Mouse (Mus musculus): ENCODE measurements around the gene Bglap2. TPM values are rescaled to one million over a fixed set of nuclear protein-coding genes. Genes with fewer than 3 reads are reported as not detected.
"Not testable (repeated sequence)": the region's sequence is repeated elsewhere in the genome, so short reads cannot be mapped to it uniquely, and the experiment has no call there.

The Bglap2 gene
- polyA plus RNA-seq (2015; fragmentation: Nextera tagmentation; extraction: Ambion mirVana), result not detected in 2 replicates

DNA sequence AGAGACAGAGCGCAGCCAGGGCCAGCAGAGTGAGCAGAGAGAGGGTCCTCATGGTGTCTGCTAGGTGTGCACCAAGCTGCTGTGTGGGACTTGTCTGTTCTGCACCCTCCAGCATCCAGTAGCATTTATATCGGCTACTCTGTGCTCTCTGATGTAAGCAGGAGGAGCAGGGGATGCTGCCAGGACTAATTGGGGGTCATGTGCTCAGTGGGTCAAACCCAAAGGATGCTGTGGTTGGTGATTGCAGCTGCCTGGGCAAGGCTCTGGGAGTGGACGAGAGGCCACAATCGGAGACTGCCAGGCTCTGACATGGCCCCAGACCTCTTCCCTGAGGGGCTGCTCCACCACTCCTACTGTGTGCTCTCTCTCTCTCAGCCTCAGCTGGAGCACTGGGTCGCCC is at the start of gene Bglap2:
Gene Bglap2 (minus strand): TSS at position 101 of the 400 bp plus-strand sequence.
- H3K36me3 ChIP-seq (ENCODE audit: control insufficient read depth, insufficient read depth); ATAC-seq (ENCODE audit: low read depth); H3K27ac ChIP-seq (ENCODE audit: low read length); H3K27me3 ChIP-seq (ENCODE audit: control insufficient read depth, insufficient read depth, low read depth, low read length); H3K4me3 ChIP-seq (ENCODE audit: low read depth, low read length); H3K9ac ChIP-seq (ENCODE audit: low read depth, low read length); H3K4me1 ChIP-seq (ENCODE audit: control insufficient read depth, low read depth, low read length); H3K4me2 ChIP-seq (ENCODE audit: low read depth, low read length); H3K9me3 ChIP-seq (replicated peaks; ENCODE audit: control insufficient read depth, low read length): not testable (repeated sequence)
- WGBS (ENCODE audit: insufficient replicate concordance), result 60% methylated on average over 5 of the region's 5 CpGs

DNA sequence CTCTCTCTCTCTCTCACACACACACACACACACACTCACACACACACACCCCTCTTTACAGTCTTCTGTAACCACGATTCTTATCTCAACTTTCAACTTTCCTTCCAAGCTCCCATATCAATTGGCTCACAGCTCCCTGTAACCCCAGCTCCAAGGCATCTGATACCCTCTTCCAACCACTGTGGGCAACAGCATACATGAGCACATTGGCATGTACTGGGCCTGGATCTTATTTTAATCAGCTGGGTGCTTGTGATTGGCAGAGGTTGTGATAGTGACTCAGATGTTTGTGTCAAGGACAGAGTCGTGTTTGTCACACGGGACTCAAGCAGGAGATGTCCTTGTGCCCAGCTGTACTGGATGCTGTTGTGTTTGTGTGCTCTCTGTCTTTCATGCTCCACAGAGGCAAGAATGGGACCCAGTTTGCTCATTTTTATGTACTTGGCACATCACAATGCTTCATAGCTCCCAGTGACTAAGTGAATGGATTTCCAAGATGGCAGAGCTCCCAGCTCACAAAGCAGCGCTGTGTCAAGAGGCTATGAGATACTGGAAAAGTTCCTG is 48.9 kb upstream of the Bglap2 start:
- Histone ChIP-seq H3K27ac (ENCODE audit: low read length) (no peak overlapping the region), H3K27me3 (ENCODE audit: control insufficient read depth, insufficient read depth, low read depth, low read length) (no peaks in the 10 kb centered on the region), H3K4me1 (ENCODE audit: control insufficient read depth, low read depth, low read length) (peaks cover 24% of the 10 kb centered on the region), H3K36me3 (ENCODE audit: control insufficient read depth, insufficient read depth) (no peaks in the 10 kb centered on the region), H3K4me2 (ENCODE audit: low read depth, low read length) (no peak overlapping the region), H3K4me3 (ENCODE audit: low read depth, low read length) (no peak overlapping the region), H3K9ac (ENCODE audit: low read depth, low read length) (no peak overlapping the region), H3K9me3 (replicated peaks; ENCODE audit: control insufficient read depth, low read length) (no peaks in the 10 kb centered on the region)
- no peak for ATAC-seq (ENCODE audit: low read depth)
- WGBS (ENCODE audit: insufficient replicate concordance), result 44% methylated on average over 4 of the region's 4 CpGs

DNA sequence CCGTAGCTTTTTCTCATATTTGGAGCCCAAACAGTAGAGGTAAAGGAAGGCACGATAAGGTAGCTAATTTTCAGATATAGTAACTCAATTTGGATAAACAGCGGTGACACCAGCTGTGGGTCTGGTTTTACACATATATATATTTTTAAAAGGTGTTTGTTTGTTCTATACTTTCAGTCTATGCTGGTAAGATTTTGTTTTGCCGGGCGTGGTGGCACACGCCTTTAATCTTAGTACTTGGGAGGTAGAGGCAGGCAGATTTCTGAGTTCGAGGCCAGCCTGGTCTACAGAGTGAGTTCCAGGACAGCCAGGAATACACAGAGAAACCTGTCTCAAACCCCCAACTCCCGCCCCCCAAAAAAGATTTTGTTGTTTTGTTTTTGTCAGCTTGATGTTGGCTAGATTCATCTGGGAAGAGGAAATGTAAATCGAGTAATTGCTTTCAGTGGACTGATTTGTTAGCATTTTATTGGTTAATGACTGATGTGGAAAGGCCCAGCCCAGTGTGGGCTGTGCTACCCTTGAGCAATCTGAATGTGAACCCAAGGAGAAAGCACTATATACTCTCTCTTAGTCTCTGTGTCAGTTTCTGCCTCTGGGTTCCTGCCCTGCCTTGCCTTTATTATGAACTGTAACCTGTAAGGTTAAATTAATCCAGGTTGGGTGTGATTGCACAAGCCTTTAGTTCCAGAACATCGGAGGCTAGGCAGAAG is 47.4 kb upstream of the Bglap2 start:
- Histone ChIP-seq H3K9ac (ENCODE audit: low read depth, low read length) (peak overlapping the region; percentile 31; the same call in 1 of the 2 replicates), H3K36me3 (ENCODE audit: control insufficient read depth, insufficient read depth) (peaks cover 2% of the 10 kb centered on the region), H3K9me3 (replicated peaks; ENCODE audit: control insufficient read depth, low read length) (no peaks in the 10 kb centered on the region), H3K27ac (ENCODE audit: low read length) (no peak overlapping the region), H3K4me3 (ENCODE audit: low read depth, low read length) (peak overlapping the region; percentile 88; the same call in 1 of the 2 replicates), H3K4me2 (ENCODE audit: low read depth, low read length) (peak overlapping the region; percentile 64), H3K4me1 (ENCODE audit: control insufficient read depth, low read depth, low read length) (peaks cover 37% of the 10 kb centered on the region), H3K27me3 (ENCODE audit: control insufficient read depth, insufficient read depth, low read depth, low read length) (no peaks in the 10 kb centered on the region)
- ATAC-seq (ENCODE audit: low read depth), result no peak
- 72% methylated on average over 10 of the region's 10 CpGs for WGBS (ENCODE audit: insufficient replicate concordance)

DNA sequence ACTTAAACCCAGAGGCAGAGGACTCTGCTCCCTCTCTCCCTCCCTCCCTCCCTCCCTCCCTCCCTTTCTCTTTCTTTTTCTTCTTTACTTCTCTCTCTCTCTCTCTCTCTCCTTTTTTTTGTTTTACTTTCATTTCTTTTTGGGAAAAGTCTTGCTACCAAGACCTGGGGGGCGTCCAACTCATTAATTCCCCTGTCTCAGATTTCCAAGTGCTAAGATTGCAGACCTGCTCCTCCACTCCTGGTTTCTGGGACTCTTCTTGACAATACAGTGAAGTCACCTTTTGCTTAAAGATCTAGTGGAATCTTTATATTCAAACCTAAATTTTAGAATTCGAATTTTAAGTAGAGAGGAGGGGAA is 46.8 kb upstream of the Bglap2 start:
- ATAC-seq (ENCODE audit: low read depth), result no peak
- Histone ChIP-seq H3K4me1 (ENCODE audit: control insufficient read depth, low read depth, low read length) (peaks cover 37% of the 10 kb centered on the region), H3K27ac (ENCODE audit: low read length) (no peak overlapping the region), H3K9me3 (replicated peaks; ENCODE audit: control insufficient read depth, low read length) (no peaks in the 10 kb centered on the region), H3K9ac (ENCODE audit: low read depth, low read length) (peak overlapping the region; percentile 31; the same call in 1 of the 2 replicates), H3K4me2 (ENCODE audit: low read depth, low read length) (peak overlapping the region; percentile 64), H3K36me3 (ENCODE audit: control insufficient read depth, insufficient read depth) (peaks cover 7% of the 10 kb centered on the region), H3K4me3 (ENCODE audit: low read depth, low read length) (peak overlapping the region; percentile 88), H3K27me3 (ENCODE audit: control insufficient read depth, insufficient read depth, low read depth, low read length) (no peaks in the 10 kb centered on the region)
- WGBS (ENCODE audit: insufficient replicate concordance), result 9% methylated on average over 2 of the region's 2 CpGs

DNA sequence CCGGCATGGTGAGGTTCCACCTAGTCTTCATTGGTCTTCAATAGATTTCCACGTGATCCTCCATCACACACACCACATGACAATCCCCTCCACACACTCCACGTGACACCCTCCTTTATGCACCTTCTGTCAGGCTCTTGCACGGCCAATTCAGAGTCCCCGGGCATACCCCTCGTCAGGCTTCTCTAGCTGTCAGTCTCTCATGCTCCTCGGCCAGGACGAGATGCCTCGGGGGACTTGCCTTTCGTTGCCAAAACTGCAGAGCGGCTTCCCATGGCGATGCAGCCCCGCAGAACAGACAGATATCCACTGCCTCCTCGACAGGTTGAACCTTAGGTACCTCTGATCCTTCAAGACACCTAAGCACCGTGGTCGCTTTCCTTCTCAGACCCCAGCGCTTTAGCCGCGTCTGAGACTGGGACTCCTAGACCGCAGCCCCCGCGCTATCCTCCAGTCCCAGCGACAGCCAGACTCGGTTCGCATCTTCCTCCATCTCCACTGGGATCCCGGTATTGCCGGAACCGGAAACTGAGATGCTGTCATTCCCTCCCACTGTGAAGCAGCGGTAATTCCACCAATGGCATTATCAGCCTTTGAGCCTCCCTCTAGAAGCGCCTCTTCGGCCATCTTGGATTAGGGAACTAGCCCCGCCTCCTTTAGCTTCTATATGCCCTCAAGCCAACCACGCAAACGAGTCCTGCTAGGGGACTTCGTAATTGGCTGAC is 46.3 kb upstream of the Bglap2 start, which contains the start of gene Slc25a44:
Gene Slc25a44 (minus strand): TSS at position 535 of the 725 bp plus-strand sequence.
- H3K9me3 ChIP-seq (replicated peaks; ENCODE audit: control insufficient read depth, low read length), result no peaks in the 10 kb centered on the region
- H3K27me3 ChIP-seq (ENCODE audit: control insufficient read depth, insufficient read depth, low read depth, low read length), result no peaks in the 10 kb centered on the region
- H3K27ac ChIP-seq (ENCODE audit: low read length), result peak within 1 kb of the TSS; percentile 68
- peak within 1 kb of the TSS; percentile 85 for H3K9ac ChIP-seq (ENCODE audit: low read depth, low read length)
- peak; percentile 97 for ATAC-seq (ENCODE audit: low read depth)
- under 1% methylated on average over 35 of the region's 35 CpGs for WGBS (ENCODE audit: insufficient replicate concordance)
- peak within 1 kb of the TSS; percentile 88 for H3K4me3 ChIP-seq (ENCODE audit: low read depth, low read length)
- H3K4me1 ChIP-seq (ENCODE audit: control insufficient read depth, low read depth, low read length), result peaks cover 37% of the 10 kb centered on the region
- H3K4me2 ChIP-seq (ENCODE audit: low read depth, low read length), result peak within 1 kb of the TSS; percentile 92
- peaks cover 11% of the 10 kb centered on the region for H3K36me3 ChIP-seq (ENCODE audit: control insufficient read depth, insufficient read depth)

DNA sequence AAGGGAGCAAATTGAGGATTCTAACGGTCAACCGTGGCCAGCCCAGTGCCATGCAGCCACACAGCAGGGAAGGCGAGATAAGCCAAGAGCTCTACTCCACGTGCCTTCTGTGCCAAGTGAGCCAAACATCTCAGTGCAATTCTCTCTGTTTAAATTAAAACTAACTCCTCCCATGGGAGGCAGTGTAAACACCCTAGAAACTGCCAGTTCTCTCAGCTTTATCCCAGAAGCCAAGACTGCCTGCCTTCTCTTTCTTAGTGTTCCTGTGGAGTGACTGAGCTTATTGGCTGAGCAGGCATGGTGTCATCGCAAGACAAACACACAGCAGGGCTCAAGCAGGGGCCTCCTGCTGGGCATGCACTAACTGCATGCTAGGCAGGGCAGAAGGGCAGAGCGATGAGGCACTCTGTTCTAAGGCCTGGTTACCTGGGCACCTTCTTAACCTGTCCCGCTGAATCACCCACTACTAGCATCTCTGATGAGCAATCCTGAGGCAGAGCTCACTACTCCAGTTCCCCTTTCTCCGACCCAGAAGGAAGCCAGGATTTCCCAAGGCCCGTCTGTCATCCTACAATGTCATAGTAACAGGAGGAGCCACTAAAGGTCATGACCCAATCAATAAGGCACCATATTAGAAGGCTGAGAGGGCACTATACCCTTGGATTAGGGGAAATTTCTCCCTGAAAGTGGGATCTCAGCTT is 43.7 kb upstream of the Bglap2 start:
- H3K4me1 ChIP-seq (ENCODE audit: control insufficient read depth, low read depth, low read length), result peaks cover 43% of the 10 kb centered on the region
- peak overlapping the region; percentile 26 for H3K27ac ChIP-seq (ENCODE audit: low read length)
- 28% methylated on average over 9 of the region's 9 CpGs for WGBS (ENCODE audit: insufficient replicate concordance)
- peaks cover 14% of the 10 kb centered on the region for H3K36me3 ChIP-seq (ENCODE audit: control insufficient read depth, insufficient read depth)
- no peaks in the 10 kb centered on the region for H3K27me3 ChIP-seq (ENCODE audit: control insufficient read depth, insufficient read depth, low read depth, low read length)
- H3K9ac ChIP-seq (ENCODE audit: low read depth, low read length), result no peak overlapping the region
- peak overlapping the region; percentile 30 for H3K4me2 ChIP-seq (ENCODE audit: low read depth, low read length)
- H3K4me3 ChIP-seq (ENCODE audit: low read depth, low read length), result no peak overlapping the region
- peak; percentile 7; the same call in 1 of the 2 replicates for ATAC-seq (ENCODE audit: low read depth)
- no peaks in the 10 kb centered on the region for H3K9me3 ChIP-seq (replicated peaks; ENCODE audit: control insufficient read depth, low read length)

DNA sequence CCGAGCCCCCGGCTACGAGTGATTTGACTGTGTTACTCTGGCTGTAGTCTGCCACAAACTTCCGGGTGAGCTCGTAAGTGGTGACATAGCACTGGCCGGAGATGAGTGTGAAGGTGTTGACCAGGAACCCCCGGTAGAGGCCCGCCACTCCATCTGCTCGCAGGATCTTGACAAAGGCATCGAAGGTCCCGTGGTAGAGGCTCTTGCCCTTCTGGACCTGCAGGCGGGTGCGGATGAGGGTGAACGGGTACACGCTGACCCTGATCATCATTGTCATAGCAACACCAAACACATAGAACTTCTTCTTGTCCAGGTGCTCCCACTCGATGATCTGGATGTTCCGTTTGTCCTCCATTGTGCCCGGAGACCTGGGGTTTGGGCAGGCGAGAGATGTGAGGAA is 42.3 kb upstream of the Bglap2 start:
- Histone ChIP-seq H3K4me3 (ENCODE audit: low read depth, low read length) (no peak overlapping the region), H3K9me3 (replicated peaks; ENCODE audit: control insufficient read depth, low read length) (no peaks in the 10 kb centered on the region), H3K36me3 (ENCODE audit: control insufficient read depth, insufficient read depth) (peaks cover 14% of the 10 kb centered on the region), H3K27me3 (ENCODE audit: control insufficient read depth, insufficient read depth, low read depth, low read length) (no peaks in the 10 kb centered on the region), H3K4me2 (ENCODE audit: low read depth, low read length) (no peak overlapping the region), H3K9ac (ENCODE audit: low read depth, low read length) (no peak overlapping the region), H3K27ac (ENCODE audit: low read length) (no peak overlapping the region), H3K4me1 (ENCODE audit: control insufficient read depth, low read depth, low read length) (peaks cover 42% of the 10 kb centered on the region)
- WGBS (ENCODE audit: insufficient replicate concordance), result 90% methylated on average over 19 of the region's 19 CpGs
- no peak for ATAC-seq (ENCODE audit: low read depth)

DNA sequence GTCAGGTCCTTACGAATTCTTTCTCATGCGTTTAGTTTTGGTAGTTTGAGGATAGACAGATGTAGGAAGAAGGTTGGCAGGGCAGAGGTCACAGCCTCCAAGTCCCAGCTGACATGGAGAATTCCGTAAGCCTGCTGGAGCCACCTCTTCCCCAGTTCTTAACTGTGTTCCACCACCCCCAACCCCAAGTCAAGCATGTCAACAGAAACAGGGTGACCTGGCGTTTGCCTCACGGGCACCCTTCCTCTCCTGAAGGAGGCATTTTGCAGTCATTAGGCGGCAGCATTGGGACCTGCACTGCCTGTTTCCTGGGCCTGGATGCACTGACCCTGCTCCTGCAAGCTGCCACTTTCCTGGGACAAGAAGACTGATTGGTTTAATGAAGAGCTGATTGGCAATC is 39.5 kb upstream of the Bglap2 start:
- no peak overlapping the region for H3K27ac ChIP-seq (ENCODE audit: low read length)
- H3K9ac ChIP-seq (ENCODE audit: low read depth, low read length), result no peak overlapping the region

More for the DNA sequence above, 39.5 kb upstream of the Bglap2 start:
- 76% methylated on average over 6 of the region's 6 CpGs for WGBS (ENCODE audit: insufficient replicate concordance)
- ATAC-seq (ENCODE audit: low read depth), result no peak
- Histone ChIP-seq H3K27me3 (ENCODE audit: control insufficient read depth, insufficient read depth, low read depth, low read length) (no peaks in the 10 kb centered on the region), H3K4me2 (ENCODE audit: low read depth, low read length) (no peak overlapping the region), H3K36me3 (ENCODE audit: control insufficient read depth, insufficient read depth) (peaks cover 14% of the 10 kb centered on the region), H3K4me3 (ENCODE audit: low read depth, low read length) (no peak overlapping the region), H3K9me3 (replicated peaks; ENCODE audit: control insufficient read depth, low read length) (no peaks in the 10 kb centered on the region), H3K4me1 (ENCODE audit: control insufficient read depth, low read depth, low read length) (peaks cover 34% of the 10 kb centered on the region)
